Comparison of ENCODE assay signal across 23 mouse cellular contexts in genomic region chr16:64607793-64608192, GRCm38 (mm10). TPM values are rescaled to one million over a fixed set of nuclear protein-coding genes. Genes with fewer than 3 reads are reported as not detected.
DNase-seq lines count a peak whose midpoint lies in the region; ATAC-seq lines count a peak whose summit lies in the region.
"Had no signal": no experiment of that assay in that cellular context is flagged by ENCODE, and none has a peak within 500 bp of the region (broad histone marks: within the 10 kb centered on the region; RNA-seq: fewer than 3 reads in every experiment).

No protein-coding gene starts in this region.

- ATAC-seq in hematopoietic stem cell, adult 5-6 weeks (replicated peaks in 1 of 2; ENCODE audit: insufficient read depth in 1 of 2, low FRiP score in 2 of 2, low TSS enrichment in 1 of 2, low read depth in 1 of 2, poor library complexity in 2 of 2, severe bottlenecking in 2 of 2): peak; percentile 29 to 62; a peak in 2 of 4 replicates
- ATAC-seq in megakaryocyte progenitor cell, adult 5-6 weeks (replicated peaks; ENCODE audit: poor library complexity): peak; percentile 70
- ATAC-seq: activated CD4-positive, CD25-positive, alpha-beta regulatory T cell, adult 4 months; CD4-positive, CD25-positive, alpha-beta regulatory T cell, adult 4 months; Patski had no signal

- no peak for DNase-seq in adrenal gland, adult 2 months
- DNase-seq in ovary, adult 18-20 months (ENCODE audit: low spot score): no peak
- DNase-seq: adrenal gland, adult 8-10 months; adrenal gland, postnatal 10 days; adrenal gland, postnatal 14 days; adrenal gland, postnatal 25 days; adrenal gland, postnatal 36 days; B cell, adult 2 months; cerebellum, adult 11 months; cerebellum, adult 11-12 months; cerebellum, adult 18-20 months; cerebellum, adult 2 months had no signal

RNA-seq across cellular contexts. Expression of gene Csnka2ip, which starts 5.6 kb away (rescaled TPM):
- not detected in 2 replicates for total RNA-seq in hematopoietic stem cell, adult 5-6 weeks (2017)
- total RNA-seq in megakaryocyte progenitor cell, adult 5-6 weeks (2015): not detected in 2 replicates
- total RNA-seq in megakaryocyte progenitor cell, adult 5-6 weeks (2017): not detected in 2 replicates
- not detected for total RNA-seq in adrenal gland, adult 2 months (2021)
- 0.10 TPM in 1 of 2 replicates, not detected in the other for polyA plus RNA-seq in adrenal gland, adult 2 months (2012; rRNA removed)
- total RNA-seq: adrenal gland, adult 18-20 months; adrenal gland, adult 8-10 months; adrenal gland, postnatal 10 days; adrenal gland, postnatal 14 days; adrenal gland, postnatal 25 days; adrenal gland, postnatal 36 days; CH12.LX; ES-E14; MEL had no signal
- polyA plus RNA-seq: activated CD4-positive, CD25-positive, alpha-beta regulatory T cell, adult 4 months; C2C12; CD4-positive, CD25-positive, alpha-beta regulatory T cell, adult 4 months; G1E; Patski had no signal
